Mouse (Mus musculus) kidney, embryonic 16.5 days (tissue): ENCODE results near the gene Fam222b. TPM values are rescaled to one million over a fixed set of nuclear protein-coding genes. Genes with fewer than 3 reads are reported as not detected.
A peak's percentile ranks its signal among the peaks of the same experiment; 100 is the strongest.

ENCODE experiments used
- ATAC-seq: fragments of 200-750 bp; cut with Nextera tagmentation; 2 replicates; pipeline ENCODE4 v1.8.0; 2017; ENCODE audit warnings: moderate TSS enrichment; ENCODE audit not compliant: low FRiP score, low TSS enrichment
- H3K27ac ChIP-seq: fragments of 300-500 bp; sonication (generic); 2 replicates; pipeline ENCODE4 v1.5.1; 2014; ENCODE audit warnings: low read length
- H3K27me3 ChIP-seq: fragments of 300-500 bp; sonication (generic); 2 replicates; pipeline ENCODE4 v1.6.1; 2014; ENCODE audit warnings: low read length, control low read depth, mixed read lengths; ENCODE audit not compliant: insufficient read depth
- H3K36me3 ChIP-seq: fragments of 300-500 bp; sonication (generic); 2 replicates; pipeline ENCODE4 v1.6.1; 2014; ENCODE audit warnings: low read length, control low read depth, mixed read lengths; ENCODE audit not compliant: insufficient read depth
- H3K4me1 ChIP-seq: fragments of 300-500 bp; sonication (generic); 2 replicates; pipeline ENCODE4 v1.6.1; 2014; ENCODE audit warnings: low read length, control low read depth, mixed read lengths; ENCODE audit not compliant: insufficient read depth
- H3K4me2 ChIP-seq: fragments of 300-500 bp; sonication (generic); replicated peaks from 2 replicates; pipeline ENCODE4 v1.6.1; 2014; ENCODE audit warnings: low read depth, low read length
- H3K4me3 ChIP-seq: fragments of 300-500 bp; sonication (generic); 2 replicates; pipeline ENCODE4 v1.5.1; 2014; ENCODE audit warnings: mild to moderate bottlenecking, low read length
- H3K9ac ChIP-seq: fragments of 300-500 bp; sonication (generic); replicated peaks from 2 replicates; pipeline ENCODE4 v1.6.1; 2014; ENCODE audit warnings: low read length
- H3K9me3 ChIP-seq: fragments of 300-500 bp; sonication (generic); 2 replicates; pipeline ENCODE4 v1.6.1; 2016; ENCODE audit warnings: low read length, control low read depth
- WGBS: fragments of 180-500 bp; shearing (Covaris S2); extraction: QIAGEN DNeasy Blood & Tissue Kit; methylation state at CpG from one replicate; pipeline ENCODE4 v1.1.7; 2014; 5-methylcytosine and 5-hydroxymethylcytosine counted together
- polyA plus RNA-seq: library from polyadenylated mRNA; unstranded; fragments of >200 nt; fragmentation: Nextera tagmentation; extraction: Ambion mirVana; gene quantifications from 2 replicates; pipeline ENCODE4 v1.2.1, GENCODE M21; 2015

Fam222b gene
- polyA plus RNA-seq, 1 experiment from 2014 or later: 14.8 TPM

GRCm38 (mm10) chr11:78083595-78083994 lies 10.9 kb upstream of the Fam222b start:
- Histone ChIP-seq H3K4me2 (no peak overlapping the region), H3K36me3 (no peaks in the 10 kb centered on the region), H3K9me3 (no peaks in the 10 kb centered on the region), H3K9ac (no peak overlapping the region), H3K4me1 (peaks cover 10% of the 10 kb centered on the region), H3K27me3 (no peaks in the 10 kb centered on the region), H3K4me3 (no peak overlapping the region), H3K27ac (no peak overlapping the region)
- 45% methylated on average over 1 of the region's 1 CpGs for WGBS
- ATAC-seq: no peak

- H3K36me3 ChIP-seq: no peaks in the 10 kb centered on the region
- no peaks in the 10 kb centered on the region for H3K9me3 ChIP-seq
- ATAC-seq: no peak
- no peaks in the 10 kb centered on the region for H3K4me1 ChIP-seq
- no peak overlapping the region for H3K4me3 ChIP-seq
- H3K27me3 ChIP-seq: no peaks in the 10 kb centered on the region
- no peak overlapping the region for H3K9ac ChIP-seq
- H3K27ac ChIP-seq: no peak overlapping the region
- H3K4me2 ChIP-seq: no peak overlapping the region
- 73% methylated on average over 4 of the region's 4 CpGs for WGBS
These were observed 7.5 kb upstream of the Fam222b start for GRCm38 (mm10) chr11:78086925-78087479.

- 77% methylated on average over 5 of the region's 5 CpGs for WGBS
These were observed 6.6 kb upstream of the Fam222b start for GRCm38 (mm10) chr11:78087756-78088281.

GRCm38 (mm10) chr11:78094137-78094503 lies 340 bp upstream of the Fam222b start:
- Histone ChIP-seq H3K4me3 (peak overlapping the region; percentile 68), H3K27me3 (no peaks in the 10 kb centered on the region), H3K36me3 (no peaks in the 10 kb centered on the region), H3K9ac (peak overlapping the region; percentile 82), H3K27ac (peak overlapping the region; percentile 55; the same call in 1 of the 2 replicates), H3K4me1 (peaks cover 21% of the 10 kb centered on the region), H3K9me3 (no peaks in the 10 kb centered on the region), H3K4me2 (peak overlapping the region; percentile 72)
- ATAC-seq: no peak
- WGBS: 54% methylated on average over 11 of the region's 11 CpGs

More at GRCm38 (mm10) chr11:78087756-78088281, 6.6 kb upstream of the Fam222b start:
- Histone ChIP-seq H3K4me1 (no peaks in the 10 kb centered on the region), H3K36me3 (no peaks in the 10 kb centered on the region), H3K4me3 (no peak overlapping the region), H3K9me3 (no peaks in the 10 kb centered on the region), H3K27me3 (no peaks in the 10 kb centered on the region), H3K4me2 (no peak overlapping the region), H3K27ac (no peak overlapping the region), H3K9ac (no peak overlapping the region)
- ATAC-seq: no peak

GRCm38 (mm10) chr11:78095144-78095516 lies 670 bp downstream of the Fam222b start:
- Histone ChIP-seq H3K36me3 (no peaks in the 10 kb centered on the region), H3K4me3 (peak overlapping the region; percentile 68), H3K9me3 (no peaks in the 10 kb centered on the region), H3K4me1 (peaks cover 21% of the 10 kb centered on the region), H3K9ac (peak overlapping the region; percentile 82), H3K27me3 (no peaks in the 10 kb centered on the region), H3K27ac (peak overlapping the region; percentile 61), H3K4me2 (peak overlapping the region; percentile 72)
- 30% methylated on average over 5 of the region's 5 CpGs for WGBS
- no peak for ATAC-seq

GRCm38 (mm10) chr11:78097077-78097476 lies 2.6 kb downstream of the Fam222b start:
- no peaks in the 10 kb centered on the region for H3K36me3 ChIP-seq
- 0 out of 2 replicates have a peak overlapping the region, but pooled peaks have one; percentile 2 for H3K4me2 ChIP-seq
- no peaks in the 10 kb centered on the region for H3K27me3 ChIP-seq
- peaks cover 25% of the 10 kb centered on the region for H3K4me1 ChIP-seq
- 68% methylated on average over 3 of the region's 3 CpGs for WGBS
- H3K4me3 ChIP-seq: 0 out of 2 replicates have a peak overlapping the region, but pooled peaks have one; percentile 7
- H3K27ac ChIP-seq: no peak overlapping the region
- no peaks in the 10 kb centered on the region for H3K9me3 ChIP-seq
- H3K9ac ChIP-seq: peak overlapping the region; percentile 17; the same call in 1 of the 2 replicates
- no peak for ATAC-seq

GRCm38 (mm10) chr11:78100746-78101145 lies 6.3 kb downstream of the Fam222b start:
- ATAC-seq: no peak
- H3K9ac ChIP-seq: no peak overlapping the region
- H3K4me2 ChIP-seq: no peak overlapping the region
- H3K4me3 ChIP-seq: no peak overlapping the region
- no peaks in the 10 kb centered on the region for H3K9me3 ChIP-seq
- peaks cover 18% of the 10 kb centered on the region for H3K4me1 ChIP-seq
- no peak overlapping the region for H3K27ac ChIP-seq
- WGBS: 84% methylated on average over 11 of the region's 11 CpGs
- no peaks in the 10 kb centered on the region for H3K36me3 ChIP-seq
- no peaks in the 10 kb centered on the region for H3K27me3 ChIP-seq

- Histone ChIP-seq H3K4me3 (no peak overlapping the region), H3K27me3 (no peaks in the 10 kb centered on the region), H3K9me3 (no peaks in the 10 kb centered on the region), H3K36me3 (peaks cover 8% of the 10 kb centered on the region; the same call in 1 of the 2 replicates), H3K4me2 (no peak overlapping the region), H3K9ac (no peak overlapping the region), H3K4me1 (peaks cover 7% of the 10 kb centered on the region), H3K27ac (no peak overlapping the region)
- 85% methylated on average over 5 of the region's 5 CpGs for WGBS
- ATAC-seq: no peak
These were observed 7.7 kb downstream of the Fam222b start for GRCm38 (mm10) chr11:78102142-78102541.

GRCm38 (mm10) chr11:78102958-78103747 lies 8.7 kb downstream of the Fam222b start:
- Histone ChIP-seq H3K9ac (no peak overlapping the region), H3K4me3 (no peak overlapping the region), H3K9me3 (no peaks in the 10 kb centered on the region), H3K4me2 (no peak overlapping the region), H3K4me1 (peaks cover 4% of the 10 kb centered on the region; the same call in 1 of the 2 replicates), H3K27ac (no peak overlapping the region), H3K36me3 (peaks cover 14% of the 10 kb centered on the region; the same call in 1 of the 2 replicates), H3K27me3 (no peaks in the 10 kb centered on the region)
- WGBS: 60% methylated on average over 5 of the region's 5 CpGs
- no peak for ATAC-seq

GRCm38 (mm10) chr11:78104501-78104900 lies 10.0 kb downstream of the Fam222b start:
- H3K9me3 ChIP-seq: no peaks in the 10 kb centered on the region
- H3K4me3 ChIP-seq: no peak overlapping the region
- no peak overlapping the region for H3K27ac ChIP-seq
- no peak for ATAC-seq
- H3K36me3 ChIP-seq: peaks cover 14% of the 10 kb centered on the region; the same call in 1 of the 2 replicates
- H3K4me2 ChIP-seq: no peak overlapping the region
- H3K27me3 ChIP-seq: no peaks in the 10 kb centered on the region
- WGBS: 92% methylated on average over 5 of the region's 5 CpGs
- no peak overlapping the region for H3K9ac ChIP-seq
- peaks cover 4% of the 10 kb centered on the region; the same call in 1 of the 2 replicates for H3K4me1 ChIP-seq
